12 mouse cellular contexts compared by ENCODE assay signal in genomic region chr7:115734137-115734536, GRCm38 (mm10).
DNase-seq lines count a peak whose midpoint lies in the region; ATAC-seq lines count a peak whose summit lies in the region.
"Had no signal": no experiment of that assay in that cellular context is flagged by ENCODE, and none has a peak within 500 bp of the region (broad histone marks: within the 10 kb centered on the region; RNA-seq: fewer than 3 reads in every experiment).

No protein-coding gene starts in this region.

- DNase-seq in CD4-positive, CD25-positive, alpha-beta regulatory T cell, adult 2 months (ENCODE audit: low read depth, low spot score) = peak; percentile 7
- DNase-seq in right cerebral cortex, postnatal 4 days = peak; percentile 14
- no peak for DNase-seq in right cerebral cortex, postnatal 36 days (ENCODE audit: low spot score in 2 of 2)
- no peak for DNase-seq in cerebellum, postnatal 14 days
- DNase-seq in adrenal gland, adult 2 months = no peak
- DNase-seq: heart, adult 11 months; heart, postnatal 36 days; kidney, adult 8-10 months; right cerebral cortex, adult 18-20 months had no signal

- ATAC-seq in CD4-positive, CD25-positive, alpha-beta regulatory T cell, adult 4 months = no peak
- ATAC-seq in megakaryocyte progenitor cell, adult 5-6 weeks (replicated peaks; ENCODE audit: poor library complexity) = peak; percentile 91
- no peak for ATAC-seq in monocyte, adult 5-6 weeks (replicated peaks; ENCODE audit: insufficient number of reproducible peaks, low FRiP score, low TSS enrichment, poor library complexity, severe bottlenecking)

Comparison
In these comparisons a context has a peak if more than half of its experiments do, and no peak if none do; other contexts are left out.
1. DNase-seq: peak in CD4-positive, CD25-positive, alpha-beta regulatory T cell, adult 2 months (single experiment) and right cerebral cortex, postnatal 4 days (single experiment); none in right cerebral cortex, postnatal 36 days (0 of 2), cerebellum, postnatal 14 days (0 of 2) and adrenal gland, adult 2 months (single experiment).